In the genomic region with DNA sequence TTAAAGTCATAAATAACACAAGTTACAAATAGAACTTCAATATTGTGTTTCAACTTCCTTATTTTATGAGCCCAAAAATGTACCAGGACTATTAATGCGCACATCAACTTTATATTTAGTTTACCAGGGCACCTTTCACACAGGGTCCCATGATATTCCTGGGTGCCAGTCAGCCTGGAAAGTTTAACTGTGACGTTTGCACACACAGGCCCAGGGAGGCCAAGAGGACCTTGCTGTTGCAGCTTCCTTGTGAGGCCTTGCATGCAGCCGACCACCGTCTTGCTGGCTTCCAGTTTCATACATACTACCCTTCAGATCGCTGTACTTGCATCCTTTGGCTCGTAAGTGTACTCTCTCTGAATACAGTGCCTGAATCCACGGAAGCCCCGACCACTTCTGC, we compare ENCODE assay signal across 20 mouse cellular contexts. TPM values are rescaled to one million over a fixed set of nuclear protein-coding genes. Genes with fewer than 3 reads are reported as not detected.
DNase-seq lines count a peak whose midpoint lies in the region; ATAC-seq and TF ChIP-seq lines count a peak whose summit lies in the region.
"Had no signal": no experiment of that assay in that cellular context is flagged by ENCODE, and none has a peak within 500 bp of the region (broad histone marks: within the 10 kb centered on the region; RNA-seq: fewer than 3 reads in every experiment).

No protein-coding gene starts in this region.

- peak overlapping the region; percentile 28 for H3K27ac ChIP-seq in MEL (ENCODE audit: control insufficient read depth, low read depth, low read length)
- peak overlapping the region; percentile 78 for H3K27ac ChIP-seq in liver, embryonic 11.5 days (ENCODE audit: low read depth, low read length)
- H3K27ac ChIP-seq: layer of hippocampus, adult 2 months; midbrain, embryonic 10.5 days had no signal

- no peaks in the 10 kb centered on the region for H3K9me3 ChIP-seq in MEL (replicated peaks; ENCODE audit: insufficient read depth, low read length)
- no peaks in the 10 kb centered on the region for H3K9me3 ChIP-seq in liver, embryonic 11.5 days (ENCODE audit: control insufficient read depth, low read length)
- H3K9me3 ChIP-seq: midbrain, embryonic 10.5 days had no signal

- WGBS in liver, embryonic 11.5 days = 83% methylated on average over 8 of the region's 8 CpGs
- WGBS in lung, adult 2 months = 61% methylated on average over 8 of the region's 8 CpGs

- no peak for TF ChIP-seq POLR2A in MEL (IDR thresholded peaks at IDR 0.05; ENCODE audit: control insufficient read depth in 1 of 2, insufficient read depth in 1 of 2, low read depth in 1 of 2, low read length in 2 of 2, poor library complexity in 1 of 2)
- TF ChIP-seq POLR2A in lung, adult 2 months (IDR thresholded peaks at IDR 0.05; ENCODE audit: borderline replicate concordance, extremely low read depth, low read depth, low read length) = no peak

- no peak for ATAC-seq in liver, embryonic 11.5 days (replicated peaks; ENCODE audit: low FRiP score)
- peak; percentile 40 for ATAC-seq in megakaryocyte progenitor cell, adult 5-6 weeks (replicated peaks; ENCODE audit: poor library complexity)
- ATAC-seq: forebrain, embryonic 14.5 days; hindbrain, embryonic 16.5 days had no signal

- peaks cover 0 to 60% of the 10 kb centered on the region in 2 experiments; a peak in 2 of 4 replicates for H3K36me3 ChIP-seq in MEL (ENCODE audit: control insufficient read depth in 1 of 2, insufficient read depth in 2 of 2, low read length in 2 of 2)
- no peaks in the 10 kb centered on the region for H3K36me3 ChIP-seq in liver, embryonic 11.5 days (ENCODE audit: control insufficient read depth, insufficient read depth, low read length)

- TF ChIP-seq EP300 in MEL (IDR thresholded peaks at IDR 0.05; ENCODE audit: low read depth in 1 of 2, low read length in 2 of 2) = no peak

- peak overlapping the region; percentile 35; the same call in 1 of the 2 replicates for H3K4me2 ChIP-seq in liver, embryonic 11.5 days

- peaks cover 63% of the 10 kb centered on the region for H3K79me2 ChIP-seq in MEL (ENCODE audit: control insufficient read depth, insufficient read depth, low read length, poor library complexity)

- peak; percentile 36 to 52 for DNase-seq in B cell, adult 2 months
- DNase-seq in MEL (ENCODE audit: low read depth, low spot score) = peak; percentile 54
- DNase-seq in liver, embryonic 11.5 days (ENCODE audit: low spot score) = no peak
- DNase-seq in lung, adult 2 months = no peak
- no peak for DNase-seq in ovary, adult 18-20 months (ENCODE audit: low spot score)
- DNase-seq in left cerebral cortex, adult 8-10 months (ENCODE audit: low spot score in 2 of 2) = no peak
- DNase-seq in heart, adult 18-20 months = no peak
- DNase-seq: cerebellum, adult 8-10 months; gastrocnemius, postnatal 36 days; heart, postnatal 4 days; kidney, adult 18-20 months; kidney, postnatal 14 days; left cerebral cortex, postnatal 4 days; lung, postnatal 14 days; thymus, postnatal 36 days had no signal

- H3K4me1 ChIP-seq in MEL (ENCODE audit: control insufficient read depth in 1 of 2, insufficient read depth in 2 of 2, low read length in 2 of 2) = peaks cover 50 to 51% of the 10 kb centered on the region in 2 experiments
- peaks cover 51% of the 10 kb centered on the region for H3K4me1 ChIP-seq in liver, embryonic 11.5 days (replicated peaks; ENCODE audit: control insufficient read depth, insufficient read depth, low read length)
- H3K4me1 ChIP-seq in lung, adult 2 months (ENCODE audit: control insufficient read depth, insufficient read depth, low read length) = peaks cover 18% of the 10 kb centered on the region

- TF ChIP-seq RAD21 in MEL (IDR thresholded peaks at IDR 0.05; ENCODE audit: low read depth, low read length) = no peak

- no peak overlapping the region for H3K4me3 ChIP-seq in MEL (ENCODE audit: control insufficient read depth in 1 of 2, insufficient read depth in 1 of 2, low read depth in 2 of 2, low read length in 2 of 2)
- H3K4me3 ChIP-seq in liver, embryonic 11.5 days (ENCODE audit: low read depth, low read length) = no peak overlapping the region
- no peak overlapping the region for H3K4me3 ChIP-seq in lung, adult 2 months (replicated peaks; ENCODE audit: extremely low read depth, low read depth, low read length)
- H3K4me3 ChIP-seq: layer of hippocampus, adult 2 months; midbrain, embryonic 10.5 days had no signal

- no peak overlapping the region for H3K9ac ChIP-seq in MEL (ENCODE audit: control insufficient read depth, low read depth, low read length, poor library complexity, severe bottlenecking)
- H3K9ac ChIP-seq in liver, embryonic 11.5 days (ENCODE audit: low read depth, low read length) = no peak overlapping the region

- H3K27me3 ChIP-seq in MEL (ENCODE audit: control insufficient read depth in 1 of 2, insufficient read depth in 2 of 2, low read length in 2 of 2) = no peaks in the 10 kb centered on the region
- H3K27me3 ChIP-seq in liver, embryonic 11.5 days (replicated peaks; ENCODE audit: control insufficient read depth, insufficient read depth, low read length) = no peaks in the 10 kb centered on the region

- no peak for TF ChIP-seq CTCF in MEL (IDR thresholded peaks at IDR 0.05 in 2 of 3, conservative IDR thresholded peaks at IDR 0.05 in 1 of 3; ENCODE audit: control insufficient read depth in 1 of 3, insufficient read depth in 1 of 3, low read depth in 2 of 3, low read length in 3 of 3, poor library complexity in 1 of 3, severe bottlenecking in 1 of 3)
- no peak for TF ChIP-seq CTCF in lung, adult 2 months (IDR thresholded peaks at IDR 0.05; ENCODE audit: insufficient read depth, low read length)

TF ChIP-seq in MEL, 35 proteins besides CTCF, POLR2A, EP300 and RAD21:
- no peak for TF ChIP-seq E2F4 (IDR thresholded peaks at IDR 0.05; ENCODE audit: borderline replicate concordance, low read depth, low read length)
- no peak for TF ChIP-seq MAX (IDR thresholded peaks at IDR 0.05; ENCODE audit: low read length)
- no peak for TF ChIP-seq CHD1 (IDR thresholded peaks at IDR 0.05; ENCODE audit: low read depth, low read length)
- TF ChIP-seq TBP (IDR thresholded peaks at IDR 0.05; ENCODE audit: low read depth, low read length) = no peak
- no peak for TF ChIP-seq NRF1 (IDR thresholded peaks at IDR 0.05; ENCODE audit: insufficient read depth, low read depth, low read length, poor library complexity, severe bottlenecking)
- no peak for TF ChIP-seq GATA1 (IDR thresholded peaks at IDR 0.05; ENCODE audit: low read depth, low read length)
- TF ChIP-seq ZMIZ1 (IDR thresholded peaks at IDR 0.05; ENCODE audit: low read depth, low read length) = no peak
- no peak for TF ChIP-seq JUND (IDR thresholded peaks at IDR 0.05; ENCODE audit: low read depth, low read length)
- TF ChIP-seq USF2 (IDR thresholded peaks at IDR 0.05; ENCODE audit: borderline replicate concordance in 1 of 2, insufficient read depth in 1 of 2, low read depth in 1 of 2, low read length in 2 of 2) = no peak
- TF ChIP-seq ZC3H11A (IDR thresholded peaks at IDR 0.05; ENCODE audit: low read depth, low read length) = no peak
- TF ChIP-seq POLR2AphosphoS2 (IDR thresholded peaks at IDR 0.05; ENCODE audit: low read length) = no peak
- no peak for TF ChIP-seq MAZ (IDR thresholded peaks at IDR 0.05; ENCODE audit: low read depth, low read length)
- TF ChIP-seq NELFE (IDR thresholded peaks at IDR 0.05; ENCODE audit: low read depth, low read length) = no peak
- TF ChIP-seq BHLHE40 (IDR thresholded peaks at IDR 0.05; ENCODE audit: borderline replicate concordance, low read depth, low read length) = no peak
- TF ChIP-seq MYB (IDR thresholded peaks at IDR 0.05; ENCODE audit: low read depth, low read length) = no peak

RNA-seq across cellular contexts. Expression of a gene that starts 8.3 kb away (rescaled TPM):
- 8.9 and 11.2 TPM in 2 replicates for total RNA-seq in MEL (2012; rRNA removed)
- polyA plus RNA-seq in MEL (2012; ENCODE audit: insufficient read depth in 1 of 2, insufficient read length in 2 of 2, low read depth in 1 of 2, low replicate concordance in 2 of 2, missing spikeins in 1 of 2) = 10 to 100 TPM; 24.8 to 67.1 TPM
- 8.5 and 10.6 TPM in 2 replicates for polyA plus RNA-seq in liver, embryonic 11.5 days (2014; fragmentation: Nextera tagmentation; extraction: Ambion mirVana)
- total RNA-seq in megakaryocyte progenitor cell, adult 5-6 weeks (2015) = 13.3 and 19.2 TPM in 2 replicates
- 7.0 and 8.8 TPM in 2 replicates for total RNA-seq in megakaryocyte progenitor cell, adult 5-6 weeks (2017)
- polyA plus RNA-seq in lung, adult 2 months (2012; rRNA removed) = 7.9 and 19.9 TPM in 2 replicates
- total RNA-seq in left cerebral cortex, adult 8-10 months (2022) = 10 to 100 TPM; 16.9 to 20.8 (median 18.3) TPM
- 1 to 10 TPM; 6.2 to 6.6 TPM for total RNA-seq in heart, adult 18-20 months (2021)

Comparison
In these comparisons a context has a peak if more than half of its experiments do, and no peak if none do; other contexts are left out.
1. DNase-seq: peak in B cell, adult 2 months (2 of 2) and MEL (single experiment); none in liver, embryonic 11.5 days (single experiment), lung, adult 2 months (single experiment), ovary, adult 18-20 months (single experiment), left cerebral cortex, adult 8-10 months (0 of 2) and heart, adult 18-20 months (0 of 2).